Mouse (Mus musculus) E14TG2a.4 (cell line): Measurements from ENCODE around the gene Btc.

Source experiments
- CTCF ChIP-seq: conservative IDR thresholded peaks from 2 replicates; pipeline ENCODE4 v1.5.1; 2014; ENCODE audit warnings: low read length
- NANOG ChIP-seq: IDR thresholded peaks from 2 replicates; pipeline ENCODE4 v1.6.1; 2014; ENCODE audit warnings: borderline replicate concordance, low read length, mixed read lengths

GRCm38 (mm10) chr5:91375467-91375866 is 27.3 kb downstream of the Btc start:
- no peak for TF ChIP-seq CTCF
- TF ChIP-seq NANOG = no peak
